Mouse (Mus musculus) kidney, embryonic 15.5 days (tissue): Measurements from ENCODE around the gene Dnah2. TPM values are rescaled to one million over a fixed set of nuclear protein-coding genes. Genes with fewer than 3 reads are reported as not detected.
A peak's percentile ranks its signal among the peaks of the same experiment; 100 is the strongest.

Experiments used
- ATAC-seq: fragments of 200-750 bp; cut with Nextera tagmentation; replicated peaks from 2 replicates; pipeline ENCODE4 v1.8.0; 2017; ENCODE audit warnings: moderate TSS enrichment; ENCODE audit not compliant: low FRiP score
- H3K27ac ChIP-seq: fragments of 300-500 bp; sonication (generic); 2 replicates; pipeline ENCODE4 v1.5.1; 2015; ENCODE audit warnings: mild to moderate bottlenecking, inconsistent platforms
- H3K27me3 ChIP-seq: fragments of 300-500 bp; sonication (generic); 2 replicates; pipeline ENCODE4 v1.6.1; 2015; ENCODE audit warnings: inconsistent platforms
- H3K36me3 ChIP-seq: fragments of 300-500 bp; sonication (generic); 2 replicates; pipeline ENCODE4 v1.6.1; 2015; ENCODE audit warnings: inconsistent platforms
- H3K4me1 ChIP-seq: fragments of 300-500 bp; sonication (generic); 2 replicates; pipeline ENCODE4 v1.6.1; 2015; ENCODE audit warnings: inconsistent platforms
- H3K4me2 ChIP-seq: fragments of 300-500 bp; sonication (generic); 2 replicates; pipeline ENCODE4 v1.6.1; 2015; ENCODE audit warnings: moderate library complexity, mild to moderate bottlenecking, inconsistent platforms
- H3K4me3 ChIP-seq: fragments of 300-500 bp; sonication (generic); replicated peaks from 2 replicates; pipeline ENCODE4 v1.5.1; 2015; ENCODE audit warnings: mild to moderate bottlenecking, inconsistent platforms
- H3K9ac ChIP-seq: fragments of 300-500 bp; sonication (generic); 2 replicates; pipeline ENCODE4 v1.6.1; 2015; ENCODE audit warnings: mild to moderate bottlenecking, inconsistent platforms
- H3K9me3 ChIP-seq: fragments of 300-500 bp; sonication (generic); replicated peaks from 2 replicates; pipeline ENCODE4 v1.6.1; 2016; ENCODE audit warnings: inconsistent platforms
- WGBS: fragments of 180-500 bp; shearing (Covaris S2); methylation state at CpG from one replicate; pipeline ENCODE4 v1.1.7; 2015; ENCODE audit warnings: mixed read lengths; 5-methylcytosine and 5-hydroxymethylcytosine counted together
- polyA plus RNA-seq: library from polyadenylated mRNA; unstranded; fragments of >200 nt; fragmentation: Nextera tagmentation; extraction: Ambion mirVana; gene quantifications from 2 replicates; pipeline ENCODE4 v1.2.1, GENCODE M21; 2015

Gene Dnah2
- polyA plus RNA-seq, 1 experiment from 2014 or later, result 0.73 TPM

DNA sequence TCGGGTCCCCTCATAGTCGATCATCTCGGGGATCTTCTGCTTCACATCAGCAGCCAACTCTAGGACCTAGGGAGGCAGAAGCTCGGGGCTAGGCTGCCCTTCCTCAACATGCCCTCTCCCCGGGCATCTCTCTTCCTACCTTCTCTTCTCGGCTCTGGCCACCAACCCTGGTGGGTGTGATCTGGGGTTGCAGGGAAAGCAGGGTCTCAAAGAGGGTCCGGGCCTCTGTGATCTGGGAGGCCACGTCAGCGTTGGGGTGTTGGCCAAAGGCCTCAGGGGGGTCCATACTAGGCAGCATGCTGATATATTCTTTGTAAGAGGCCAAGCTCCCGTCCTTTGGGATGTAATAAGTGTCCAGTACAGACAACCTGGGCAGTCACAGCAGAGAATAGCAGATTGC lies 126.1 kb downstream of the Dnah2 start:
- no peak for ATAC-seq
- H3K4me2 ChIP-seq, result no peak overlapping the region
- peaks cover 31% of the 10 kb centered on the region for H3K27me3 ChIP-seq
- WGBS, result 85% methylated on average over 10 of the region's 10 CpGs
- H3K27ac ChIP-seq, result no peak overlapping the region
- no peaks in the 10 kb centered on the region for H3K9me3 ChIP-seq
- H3K36me3 ChIP-seq, result no peaks in the 10 kb centered on the region
- peaks cover 37% of the 10 kb centered on the region for H3K4me1 ChIP-seq
- H3K4me3 ChIP-seq, result no peak overlapping the region
- no peak overlapping the region for H3K9ac ChIP-seq

DNA sequence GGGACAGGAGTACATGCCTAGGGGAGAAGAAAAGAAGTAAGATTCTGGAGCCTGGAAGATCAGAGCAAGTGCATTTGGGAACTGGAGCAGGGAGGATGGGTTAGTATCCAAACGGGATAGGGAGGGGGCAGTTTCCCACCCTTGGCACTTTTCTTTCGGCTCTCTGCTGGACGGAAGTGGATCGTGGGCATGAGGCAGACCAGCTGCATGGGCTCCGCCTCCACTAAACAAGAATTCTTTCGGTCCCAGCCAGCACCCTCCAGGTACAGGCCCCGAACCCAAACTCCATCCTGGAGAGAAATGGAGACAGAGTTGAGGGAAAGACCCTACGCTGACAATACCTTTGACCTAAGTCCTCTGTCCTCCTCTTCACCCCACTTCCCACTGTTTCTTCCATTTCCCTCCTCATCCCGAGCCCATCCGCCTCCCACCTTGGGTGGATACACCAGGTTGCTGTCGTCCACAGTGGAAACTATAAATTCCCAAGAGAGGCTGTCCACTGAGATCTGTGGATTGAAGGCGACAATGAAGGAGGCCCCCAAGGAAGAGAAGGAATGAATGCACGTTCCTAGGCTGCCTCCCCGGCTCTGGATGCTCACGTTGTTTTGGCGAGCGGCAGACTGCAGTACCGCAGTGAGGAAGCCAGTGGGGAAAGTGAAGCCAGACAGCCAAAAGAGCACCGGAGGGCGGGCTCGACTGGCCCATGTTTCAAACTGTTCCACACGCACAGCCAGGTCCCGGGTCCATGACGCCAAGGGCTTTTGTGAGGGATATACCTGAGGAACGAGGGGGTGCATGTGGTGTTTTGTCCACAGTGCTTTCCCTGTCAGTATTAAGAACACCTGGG lies 127.6 kb downstream of the Dnah2 start:
- peak overlapping the region; percentile 95 for H3K4me2 ChIP-seq
- H3K9ac ChIP-seq, result no peak overlapping the region; the same call in 1 of the 2 replicates
- no peak for ATAC-seq
- peaks cover 51% of the 10 kb centered on the region for H3K4me1 ChIP-seq
- H3K36me3 ChIP-seq, result no peaks in the 10 kb centered on the region
- no peaks in the 10 kb centered on the region for H3K9me3 ChIP-seq
- H3K27ac ChIP-seq, result no peak overlapping the region
- H3K27me3 ChIP-seq, result peaks cover 31% of the 10 kb centered on the region
- H3K4me3 ChIP-seq, result peak overlapping the region; percentile 77
- 11% methylated on average over 25 of the region's 25 CpGs for WGBS

DNA sequence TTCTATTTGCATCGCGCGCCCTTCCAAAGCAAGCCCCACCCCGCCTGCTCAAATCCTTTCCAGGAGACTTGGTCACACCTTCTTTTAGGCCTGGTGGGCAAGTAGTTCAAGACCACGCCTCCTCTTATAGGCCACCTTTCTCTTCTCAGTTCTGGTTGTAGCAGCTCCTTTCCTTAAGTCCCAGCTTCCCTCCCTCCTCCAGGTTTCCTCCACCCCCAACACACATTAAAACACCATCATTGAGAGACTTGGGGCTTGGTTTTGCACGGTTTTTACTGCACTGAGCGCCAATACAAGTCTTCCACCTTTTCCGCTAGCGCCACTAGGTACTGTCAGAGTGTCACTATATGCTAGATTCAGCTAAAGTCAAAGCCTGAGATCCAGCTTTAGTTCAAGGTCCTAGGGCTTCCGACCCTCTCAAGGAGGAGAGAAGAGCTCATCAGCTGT lies 128.3 kb downstream of the Dnah2 start:
- peak overlapping the region; percentile 77 for H3K4me3 ChIP-seq
- peak overlapping the region; percentile 95 for H3K4me2 ChIP-seq
- 10% methylated on average over 10 of the region's 10 CpGs for WGBS
- H3K36me3 ChIP-seq, result no peaks in the 10 kb centered on the region
- peaks cover 31% of the 10 kb centered on the region for H3K27me3 ChIP-seq
- ATAC-seq, result no peak
- peak overlapping the region; percentile 26; the same call in 1 of the 2 replicates for H3K9ac ChIP-seq
- no peak overlapping the region for H3K27ac ChIP-seq
- no peaks in the 10 kb centered on the region for H3K9me3 ChIP-seq
- H3K4me1 ChIP-seq, result peaks cover 51% of the 10 kb centered on the region

DNA sequence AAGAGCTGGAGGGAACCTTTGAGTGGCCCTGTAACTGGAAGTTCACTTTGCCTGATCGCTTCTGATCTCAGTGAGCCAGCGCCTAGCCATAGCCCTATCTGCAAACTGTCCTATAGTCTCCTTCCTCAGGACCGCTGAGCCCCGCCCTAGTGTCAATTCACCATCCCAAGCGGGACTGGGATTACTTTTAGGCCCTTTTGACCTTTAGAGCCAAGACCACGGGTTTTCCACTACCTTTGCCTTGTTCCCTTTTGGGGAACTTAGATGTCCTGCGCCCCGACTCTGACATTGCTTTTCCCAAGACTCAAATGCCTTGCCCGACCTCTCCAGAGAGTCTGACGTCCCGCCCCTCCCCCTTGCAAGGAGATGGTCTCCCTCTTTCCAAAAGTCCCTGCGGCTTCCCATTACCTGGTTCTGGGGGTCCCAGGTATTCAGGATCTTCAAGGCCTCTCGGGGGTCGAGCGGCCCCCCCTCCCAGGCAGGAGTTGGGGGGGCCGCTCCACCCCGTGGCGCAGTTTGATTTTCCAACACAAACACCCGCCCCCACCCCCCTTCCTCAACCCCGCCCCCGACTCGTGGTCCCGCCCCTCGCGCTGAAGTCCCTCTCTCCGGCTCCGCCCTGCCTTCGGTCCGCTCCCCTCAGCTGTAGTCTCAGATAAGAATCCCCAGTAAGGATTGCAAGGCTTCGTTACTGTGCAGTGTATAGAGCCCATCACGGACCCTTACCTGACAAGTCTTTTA lies 128.9 kb downstream of the Dnah2 start:
- Histone ChIP-seq H3K4me1 (peaks cover 54% of the 10 kb centered on the region), H3K4me2 (peak overlapping the region; percentile 95), H3K27ac (peak overlapping the region; percentile 97), H3K9ac (peak overlapping the region; percentile 45), H3K36me3 (no peaks in the 10 kb centered on the region), H3K9me3 (no peaks in the 10 kb centered on the region), H3K4me3 (peak overlapping the region; percentile 77), H3K27me3 (peaks cover 31% of the 10 kb centered on the region)
- no peak for ATAC-seq
- WGBS, result under 1% methylated on average over 31 of the region's 31 CpGs

DNA sequence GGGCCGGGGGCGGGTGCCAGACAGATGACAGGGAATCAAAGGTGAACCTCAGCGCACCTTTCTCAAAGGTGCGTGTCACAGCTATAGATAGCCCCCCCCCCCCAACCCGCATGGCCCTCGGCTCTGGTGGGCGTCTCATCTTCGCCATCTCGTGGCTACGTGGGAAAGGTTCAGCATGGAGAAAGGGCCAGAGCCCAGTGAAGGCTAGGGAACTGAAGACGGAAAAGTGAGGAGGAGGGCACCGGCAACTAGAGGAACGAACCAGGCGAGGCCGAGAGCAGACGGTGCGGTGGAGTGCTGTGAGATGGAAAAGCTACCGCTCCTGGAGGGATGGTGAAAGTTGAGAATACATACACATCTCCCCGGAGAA lies 129.5 kb downstream of the Dnah2 start:
- under 1% methylated on average over 19 of the region's 19 CpGs for WGBS
- Histone ChIP-seq H3K9ac (peak overlapping the region; percentile 45), H3K27ac (peak overlapping the region; percentile 97), H3K27me3 (peaks cover 31% of the 10 kb centered on the region), H3K4me1 (peaks cover 60% of the 10 kb centered on the region), H3K4me3 (peak overlapping the region; percentile 77), H3K9me3 (no peaks in the 10 kb centered on the region), H3K4me2 (peak overlapping the region; percentile 95), H3K36me3 (no peaks in the 10 kb centered on the region)
- no peak for ATAC-seq

DNA sequence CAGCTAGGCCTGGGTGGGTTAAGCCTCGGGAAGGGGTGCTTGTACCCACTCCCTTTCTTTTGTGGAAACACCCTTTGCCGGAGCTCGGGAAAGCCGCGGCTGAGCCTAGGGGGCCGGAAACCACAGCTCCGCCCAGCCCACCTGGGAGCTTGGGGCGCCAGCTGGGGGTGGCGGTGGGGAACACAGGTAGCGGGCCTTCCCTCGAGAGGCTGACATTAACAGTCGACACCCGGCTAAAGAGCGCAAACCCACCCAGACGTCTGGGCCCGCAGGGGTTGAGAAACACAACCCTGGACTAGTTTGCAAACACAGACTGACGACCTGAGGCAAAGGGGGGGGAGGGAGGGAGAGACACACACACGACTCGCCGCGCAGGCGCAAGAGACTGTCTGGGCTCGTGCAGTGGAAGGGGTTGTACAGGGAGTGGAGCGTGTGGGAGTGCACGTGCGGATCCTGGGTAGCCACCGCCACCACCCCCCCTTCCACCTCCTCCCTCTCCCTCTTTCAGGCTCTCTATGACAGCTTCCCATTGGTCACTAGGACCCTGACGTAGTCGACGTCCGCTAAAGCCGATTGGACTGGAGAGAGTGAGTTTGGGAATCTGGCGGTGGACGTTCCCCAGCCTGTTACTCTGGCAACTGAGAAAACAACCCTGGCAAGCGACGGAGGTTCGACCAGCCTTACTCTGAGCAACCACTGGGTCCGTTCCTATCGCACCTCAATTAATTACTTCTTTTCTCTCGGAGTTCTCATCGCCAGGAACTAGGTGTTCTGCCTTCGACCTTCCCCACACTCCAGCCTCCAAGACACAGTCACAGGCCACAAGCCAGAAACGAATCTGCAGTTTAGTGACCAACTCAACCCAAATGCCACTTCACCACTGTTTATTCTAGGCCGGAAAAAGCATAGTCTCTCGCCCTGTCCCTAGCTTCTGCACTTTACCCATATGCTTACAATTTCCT lies 130.1 kb downstream of the Dnah2 start:
- Histone ChIP-seq H3K36me3 (no peaks in the 10 kb centered on the region), H3K4me2 (peak overlapping the region; percentile 95), H3K4me1 (peaks cover 66% of the 10 kb centered on the region), H3K9me3 (no peaks in the 10 kb centered on the region), H3K27me3 (peaks cover 31% of the 10 kb centered on the region), H3K9ac (peak overlapping the region; percentile 61), H3K27ac (peak overlapping the region; percentile 97), H3K4me3 (peak overlapping the region; percentile 77)
- ATAC-seq, result peak; percentile 88
- WGBS, result under 1% methylated on average over 44 of the region's 45 CpGs

DNA sequence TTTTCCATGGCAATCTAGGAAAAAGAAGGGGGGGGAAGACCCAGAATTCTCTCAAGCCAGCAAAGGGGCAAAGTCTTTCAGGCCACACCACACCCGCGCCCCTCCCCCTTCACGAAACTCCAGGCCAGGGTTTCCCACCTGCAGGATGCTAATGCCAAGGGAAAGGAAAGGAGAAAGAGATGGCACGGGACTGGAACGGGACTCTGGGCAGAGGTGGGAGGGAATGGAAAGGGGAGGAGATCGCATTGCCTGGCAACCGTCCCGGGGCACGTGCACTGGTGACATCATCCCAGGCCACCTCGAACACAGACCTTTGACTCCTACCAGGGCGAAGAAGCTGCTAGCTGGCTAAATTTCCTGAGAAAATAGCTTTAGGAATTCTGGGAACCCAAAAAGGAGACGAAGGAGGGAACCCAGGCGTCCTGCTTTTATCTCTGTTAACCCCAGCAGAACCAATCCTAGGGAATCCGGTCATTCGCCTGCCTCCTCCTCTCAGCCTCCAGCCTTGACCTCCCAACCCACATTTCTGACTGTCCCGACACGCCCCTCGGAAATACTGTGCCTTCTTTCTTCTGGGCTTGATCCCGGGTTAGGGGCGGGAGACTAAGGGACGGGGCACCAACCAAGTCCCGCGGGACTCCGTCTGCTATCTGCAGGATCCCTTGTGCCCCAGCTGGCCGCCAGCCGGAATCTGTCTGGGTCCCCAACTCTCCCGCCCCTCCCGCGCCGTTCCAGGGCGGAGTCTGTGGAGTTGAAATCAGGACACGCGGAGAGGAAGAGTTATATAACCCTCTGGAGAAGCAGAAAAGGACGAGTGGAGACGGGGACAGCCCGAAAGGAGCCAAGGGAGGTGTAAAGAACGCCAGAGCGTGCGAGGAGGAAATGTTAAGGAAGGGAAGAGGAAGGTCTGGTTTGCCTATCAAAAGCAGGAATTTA lies 131.2 kb downstream of the Dnah2 start:
- H3K27ac ChIP-seq, result peak overlapping the region; percentile 97
- H3K27me3 ChIP-seq, result peaks cover 24% of the 10 kb centered on the region
- peak overlapping the region; percentile 95 for H3K4me2 ChIP-seq
- peak overlapping the region; percentile 61 for H3K9ac ChIP-seq
- peak; percentile 47 for ATAC-seq
- peaks cover 77% of the 10 kb centered on the region for H3K4me1 ChIP-seq
- peaks cover 8% of the 10 kb centered on the region for H3K36me3 ChIP-seq
- peak overlapping the region; percentile 77 for H3K4me3 ChIP-seq
- under 1% methylated on average over 39 of the region's 39 CpGs for WGBS
- H3K9me3 ChIP-seq, result no peaks in the 10 kb centered on the region

DNA sequence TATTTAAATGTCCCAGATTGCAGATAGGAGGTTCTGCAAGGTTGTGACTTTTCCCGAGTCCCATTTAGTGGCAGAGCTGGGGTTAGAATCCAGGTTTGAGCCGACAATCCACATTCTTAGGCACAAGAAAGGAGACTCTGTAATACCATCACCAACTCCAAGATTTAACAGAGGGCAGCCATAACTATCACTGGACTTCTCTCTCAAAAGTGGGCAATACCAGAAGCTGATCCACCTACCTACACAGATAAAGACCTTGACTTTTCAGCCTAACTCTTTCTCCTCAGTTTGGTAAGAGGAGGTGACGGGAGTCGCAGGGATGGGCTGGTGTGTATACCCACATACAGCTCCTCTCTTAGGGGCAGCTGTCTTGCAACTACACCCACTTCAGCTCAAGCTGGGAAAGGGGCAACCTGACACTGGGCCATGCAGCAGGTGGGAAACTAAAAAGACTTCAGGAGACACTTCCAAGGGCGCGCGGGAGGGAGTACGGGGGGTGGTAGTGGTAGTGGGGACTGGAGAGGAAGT lies 131.9 kb downstream of the Dnah2 start:
- Histone ChIP-seq H3K27me3 (peaks cover 16% of the 10 kb centered on the region), H3K4me1 (peaks cover 84% of the 10 kb centered on the region), H3K9me3 (no peaks in the 10 kb centered on the region), H3K9ac (peak overlapping the region; percentile 61), H3K4me2 (peak overlapping the region; percentile 95), H3K4me3 (peak overlapping the region; percentile 77), H3K27ac (peak overlapping the region; percentile 97), H3K36me3 (peaks cover 15% of the 10 kb centered on the region)
- no peak for ATAC-seq
- 7% methylated on average over 8 of the region's 8 CpGs for WGBS

DNA sequence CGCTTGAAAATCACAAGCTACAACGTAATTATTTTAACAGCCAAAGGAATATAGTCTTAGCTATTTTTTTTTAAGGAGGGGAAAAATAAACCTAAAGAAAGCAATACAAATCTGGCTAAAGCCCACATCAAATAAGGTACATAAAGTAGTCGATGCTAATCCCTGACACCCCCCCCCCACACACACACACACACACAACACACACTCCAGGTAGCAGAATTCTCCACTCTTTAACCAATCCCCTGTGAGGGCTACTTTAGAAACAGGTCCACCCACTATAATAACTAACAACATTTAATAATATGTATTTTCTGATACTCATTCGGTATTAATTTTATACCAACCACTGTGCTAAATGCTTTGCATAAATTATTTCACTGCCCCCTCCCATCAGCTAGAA lies 132.4 kb downstream of the Dnah2 start:
- Histone ChIP-seq H3K9ac (peak overlapping the region; percentile 61; the same call in 1 of the 2 replicates), H3K27me3 (peaks cover 11% of the 10 kb centered on the region), H3K4me3 (peak overlapping the region; percentile 77), H3K4me1 (peaks cover 87% of the 10 kb centered on the region), H3K27ac (peak overlapping the region; percentile 97), H3K36me3 (peaks cover 16% of the 10 kb centered on the region), H3K9me3 (no peaks in the 10 kb centered on the region), H3K4me2 (peak overlapping the region; percentile 95)
- 1% methylated on average over 4 of the region's 4 CpGs for WGBS
- no peak for ATAC-seq

DNA sequence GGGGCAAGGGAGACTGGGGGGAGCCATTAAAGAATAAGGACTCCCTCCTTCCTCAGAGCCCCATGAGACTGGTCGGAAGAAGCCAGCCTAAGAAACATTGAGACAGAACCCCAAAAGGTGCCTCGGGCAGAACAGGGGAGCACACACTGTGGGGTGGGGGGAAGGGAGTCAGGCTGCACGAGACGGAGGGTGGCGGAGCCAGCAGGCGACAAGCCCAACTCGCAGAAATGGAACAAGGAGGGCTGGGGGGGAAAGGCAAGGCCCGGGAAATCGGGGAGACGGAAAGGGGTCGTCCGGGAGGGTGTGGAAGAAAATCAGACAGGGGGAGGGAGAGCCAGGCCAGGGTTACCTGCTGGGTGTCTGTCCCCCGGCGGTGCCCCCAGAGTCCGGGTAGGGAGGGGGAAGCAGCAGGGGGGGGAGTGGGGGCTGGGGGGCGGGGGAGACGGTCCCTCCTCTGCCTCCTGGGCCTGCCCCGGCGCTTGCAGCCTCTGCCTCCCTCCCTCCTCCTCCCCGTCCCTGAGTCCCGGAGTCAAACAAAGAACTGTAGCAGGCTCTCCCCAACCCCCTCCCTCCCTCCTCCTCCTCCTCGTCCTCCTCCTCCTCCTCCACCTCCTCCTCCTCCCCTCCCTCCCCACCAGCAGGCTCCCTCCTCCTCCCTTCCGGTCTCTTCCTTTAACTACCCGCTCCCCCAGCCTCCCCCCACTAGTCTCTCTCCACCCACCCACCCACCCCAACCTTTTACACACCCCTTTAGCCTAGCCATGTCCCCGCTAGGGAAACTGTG lies 133.1 kb downstream of the Dnah2 start:
- no peak for ATAC-seq
- H3K27me3 ChIP-seq, result peaks cover 5% of the 10 kb centered on the region
- H3K36me3 ChIP-seq, result peaks cover 16% of the 10 kb centered on the region
- H3K9ac ChIP-seq, result peak overlapping the region; percentile 70
- H3K9me3 ChIP-seq, result no peaks in the 10 kb centered on the region
- 0% methylated on average over 10 of the region's 25 CpGs for WGBS
- H3K27ac ChIP-seq, result peak overlapping the region; percentile 97
- peak overlapping the region; percentile 77 for H3K4me3 ChIP-seq
- H3K4me1 ChIP-seq, result peaks cover 80% of the 10 kb centered on the region
- H3K4me2 ChIP-seq, result peak overlapping the region; percentile 95
